Mouse (Mus musculus): ENCODE measurements around the gene Tekt2. TPM values are rescaled to one million over a fixed set of nuclear protein-coding genes. Genes with fewer than 3 reads are reported as not detected.

Gene Tekt2
- polyA plus RNA-seq, 1 experiment from 2014 or later, result 9.4 TPM

GRCm38 (mm10) chr4:126287302-126287995 lies 38.0 kb downstream of the Tekt2 start:
- no peak overlapping the region for H3K27ac ChIP-seq (ENCODE audit: low read depth, low read length)
- H3K36me3 ChIP-seq (ENCODE audit: control insufficient read depth, insufficient read depth, low read length), result no peaks in the 10 kb centered on the region
- WGBS, result 41% methylated on average over 11 of the region's 11 CpGs
- no peak overlapping the region for H3K4me3 ChIP-seq (ENCODE audit: low read depth, low read length)
- no peaks in the 10 kb centered on the region for H3K9me3 ChIP-seq (replicated peaks; ENCODE audit: control insufficient read depth, low read length)
- peaks cover 40% of the 10 kb centered on the region for H3K27me3 ChIP-seq (replicated peaks; ENCODE audit: control insufficient read depth, insufficient read depth, low read length)
- H3K4me2 ChIP-seq (ENCODE audit: low read length), result no peak overlapping the region
- H3K9ac ChIP-seq (ENCODE audit: low read length), result no peak overlapping the region
- no peaks in the 10 kb centered on the region for H3K4me1 ChIP-seq (ENCODE audit: control insufficient read depth, insufficient read depth, low read length)
- no peak for ATAC-seq
- no peak for DNase-seq (ENCODE audit: low spot score)

GRCm38 (mm10) chr4:126286492-126286891 lies 39.0 kb downstream of the Tekt2 start, which contains the start of gene Col8a2:
Col8a2 (plus strand) TSS chr4:126286793.
- H3K9ac ChIP-seq (ENCODE audit: low read length), result no peak within 1 kb of the TSS; the same call in 1 of the 2 replicates
- H3K4me1 ChIP-seq (ENCODE audit: control insufficient read depth, insufficient read depth, low read length), result no peaks in the 10 kb centered on the region
- no peaks in the 10 kb centered on the region for H3K36me3 ChIP-seq (ENCODE audit: control insufficient read depth, insufficient read depth, low read length)
- DNase-seq (ENCODE audit: low spot score) (no peak), ATAC-seq (no peak)
- H3K4me3 ChIP-seq (ENCODE audit: low read depth, low read length), result peak within 1 kb of the TSS; percentile 21
- peaks cover 40% of the 10 kb centered on the region for H3K27me3 ChIP-seq (replicated peaks; ENCODE audit: control insufficient read depth, insufficient read depth, low read length)
- H3K4me2 ChIP-seq (ENCODE audit: low read length), result peak within 1 kb of the TSS; percentile 41
- no peak within 1 kb of the TSS for H3K27ac ChIP-seq (ENCODE audit: low read depth, low read length)
- no peaks in the 10 kb centered on the region for H3K9me3 ChIP-seq (replicated peaks; ENCODE audit: control insufficient read depth, low read length)
- WGBS, result 5% methylated on average over 30 of the region's 42 CpGs

GRCm38 (mm10) chr4:126283582-126283981 lies 41.9 kb downstream of the Tekt2 start:
- Histone ChIP-seq H3K36me3 (ENCODE audit: control insufficient read depth, insufficient read depth, low read length) (no peaks in the 10 kb centered on the region), H3K27ac (ENCODE audit: low read depth, low read length) (no peak overlapping the region), H3K9ac (ENCODE audit: low read length) (no peak overlapping the region; the same call in 1 of the 2 replicates), H3K4me1 (ENCODE audit: control insufficient read depth, insufficient read depth, low read length) (no peaks in the 10 kb centered on the region), H3K9me3 (replicated peaks; ENCODE audit: control insufficient read depth, low read length) (no peaks in the 10 kb centered on the region), H3K27me3 (replicated peaks; ENCODE audit: control insufficient read depth, insufficient read depth, low read length) (peaks cover 32% of the 10 kb centered on the region), H3K4me3 (ENCODE audit: low read depth, low read length) (no peak overlapping the region), H3K4me2 (ENCODE audit: low read length) (no peak overlapping the region)
- WGBS, result 87% methylated on average over 8 of the region's 8 CpGs
- ATAC-seq (no peak), DNase-seq (ENCODE audit: low spot score) (no peak)

- Histone ChIP-seq H3K9me3 (replicated peaks; ENCODE audit: control insufficient read depth, low read length) (no peaks in the 10 kb centered on the region), H3K4me3 (ENCODE audit: low read depth, low read length) (no peak overlapping the region), H3K4me2 (ENCODE audit: low read length) (no peak overlapping the region), H3K27me3 (replicated peaks; ENCODE audit: control insufficient read depth, insufficient read depth, low read length) (peaks cover 14% of the 10 kb centered on the region), H3K4me1 (ENCODE audit: control insufficient read depth, insufficient read depth, low read length) (no peaks in the 10 kb centered on the region), H3K27ac (ENCODE audit: low read depth, low read length) (no peak overlapping the region), H3K36me3 (ENCODE audit: control insufficient read depth, insufficient read depth, low read length) (no peaks in the 10 kb centered on the region), H3K9ac (ENCODE audit: low read length) (no peak overlapping the region)
- ATAC-seq (no peak), DNase-seq (ENCODE audit: low spot score) (no peak)
- 64% methylated on average over 9 of the region's 9 CpGs for WGBS
Observed at GRCm38 (mm10) chr4:126281706-126282105, 43.8 kb downstream of the Tekt2 start.

- no peak overlapping the region for H3K27ac ChIP-seq (ENCODE audit: low read depth, low read length)
- H3K9ac ChIP-seq (ENCODE audit: low read length), result no peak overlapping the region
- no peak for DNase-seq (ENCODE audit: low spot score)
- 66% methylated on average over 9 of the region's 9 CpGs for WGBS
- H3K4me1 ChIP-seq (ENCODE audit: control insufficient read depth, insufficient read depth, low read length), result no peaks in the 10 kb centered on the region
- H3K4me2 ChIP-seq (ENCODE audit: low read length), result no peak overlapping the region
- ATAC-seq, result no peak
- H3K36me3 ChIP-seq (ENCODE audit: control insufficient read depth, insufficient read depth, low read length), result peaks cover 15% of the 10 kb centered on the region
- no peaks in the 10 kb centered on the region for H3K9me3 ChIP-seq (replicated peaks; ENCODE audit: control insufficient read depth, low read length)
- no peaks in the 10 kb centered on the region; the same call in 1 of the 2 replicates for H3K27me3 ChIP-seq (replicated peaks; ENCODE audit: control insufficient read depth, insufficient read depth, low read length)
- no peak overlapping the region for H3K4me3 ChIP-seq (ENCODE audit: low read depth, low read length)
Observed at GRCm38 (mm10) chr4:126278961-126279360, 46.5 kb downstream of the Tekt2 start.

GRCm38 (mm10) chr4:126278565-126278915 lies 46.9 kb downstream of the Tekt2 start:
- Histone ChIP-seq H3K4me2 (ENCODE audit: low read length) (no peak overlapping the region), H3K4me1 (ENCODE audit: control insufficient read depth, insufficient read depth, low read length) (no peaks in the 10 kb centered on the region), H3K9me3 (replicated peaks; ENCODE audit: control insufficient read depth, low read length) (no peaks in the 10 kb centered on the region), H3K4me3 (ENCODE audit: low read depth, low read length) (no peak overlapping the region), H3K9ac (ENCODE audit: low read length) (no peak overlapping the region), H3K27ac (ENCODE audit: low read depth, low read length) (no peak overlapping the region), H3K27me3 (replicated peaks; ENCODE audit: control insufficient read depth, insufficient read depth, low read length) (no peaks in the 10 kb centered on the region), H3K36me3 (ENCODE audit: control insufficient read depth, insufficient read depth, low read length) (peaks cover 19% of the 10 kb centered on the region)
- ATAC-seq (no peak), DNase-seq (ENCODE audit: low spot score) (no peak)
- 38% methylated on average over 9 of the region's 9 CpGs for WGBS

GRCm38 (mm10) chr4:126277906-126278564 lies 47.5 kb downstream of the Tekt2 start:
- Histone ChIP-seq H3K4me3 (ENCODE audit: low read depth, low read length) (no peak overlapping the region), H3K9me3 (replicated peaks; ENCODE audit: control insufficient read depth, low read length) (no peaks in the 10 kb centered on the region), H3K4me2 (ENCODE audit: low read length) (no peak overlapping the region), H3K27ac (ENCODE audit: low read depth, low read length) (no peak overlapping the region), H3K4me1 (ENCODE audit: control insufficient read depth, insufficient read depth, low read length) (no peaks in the 10 kb centered on the region), H3K9ac (ENCODE audit: low read length) (no peak overlapping the region), H3K27me3 (replicated peaks; ENCODE audit: control insufficient read depth, insufficient read depth, low read length) (no peaks in the 10 kb centered on the region), H3K36me3 (ENCODE audit: control insufficient read depth, insufficient read depth, low read length) (peaks cover 23% of the 10 kb centered on the region)
- DNase-seq (ENCODE audit: low spot score) (peak; percentile 66), ATAC-seq (peak; percentile 54)
- WGBS, result 8% methylated on average over 13 of the region's 13 CpGs

GRCm38 (mm10) chr4:126275681-126276131 lies 49.8 kb downstream of the Tekt2 start:
- no peak overlapping the region for H3K4me2 ChIP-seq (ENCODE audit: low read length)
- DNase-seq (ENCODE audit: low spot score), result no peak
- WGBS, result 93% methylated on average over 13 of the region's 13 CpGs
- H3K9me3 ChIP-seq (replicated peaks; ENCODE audit: control insufficient read depth, low read length), result no peaks in the 10 kb centered on the region
- H3K27ac ChIP-seq (ENCODE audit: low read depth, low read length), result no peak overlapping the region
- peaks cover 31% of the 10 kb centered on the region for H3K36me3 ChIP-seq (ENCODE audit: control insufficient read depth, insufficient read depth, low read length)
- H3K4me1 ChIP-seq (ENCODE audit: control insufficient read depth, insufficient read depth, low read length), result no peaks in the 10 kb centered on the region
- no peak overlapping the region for H3K4me3 ChIP-seq (ENCODE audit: low read depth, low read length)
- H3K9ac ChIP-seq (ENCODE audit: low read length), result no peak overlapping the region
- ATAC-seq, result no peak
- no peaks in the 10 kb centered on the region for H3K27me3 ChIP-seq (replicated peaks; ENCODE audit: control insufficient read depth, insufficient read depth, low read length)

- Histone ChIP-seq H3K4me2 (ENCODE audit: low read length) (no peak overlapping the region), H3K4me3 (ENCODE audit: low read depth, low read length) (no peak overlapping the region), H3K36me3 (ENCODE audit: control insufficient read depth, insufficient read depth, low read length) (peaks cover 31% of the 10 kb centered on the region), H3K4me1 (ENCODE audit: control insufficient read depth, insufficient read depth, low read length) (no peaks in the 10 kb centered on the region), H3K9me3 (replicated peaks; ENCODE audit: control insufficient read depth, low read length) (no peaks in the 10 kb centered on the region), H3K27ac (ENCODE audit: low read depth, low read length) (no peak overlapping the region), H3K9ac (ENCODE audit: low read length) (no peak overlapping the region), H3K27me3 (replicated peaks; ENCODE audit: control insufficient read depth, insufficient read depth, low read length) (no peaks in the 10 kb centered on the region)
- no peak for ATAC-seq
- 91% methylated on average over 4 of the region's 4 CpGs for WGBS
- DNase-seq (ENCODE audit: low spot score), result no peak
Observed at GRCm38 (mm10) chr4:126275081-126275480, 50.4 kb downstream of the Tekt2 start.

Measured in forebrain, embryonic 14.5 days (tissue).